Mouse (Mus musculus) heart, postnatal 25 days (tissue): Measurements from ENCODE around the gene 1700034I23Rik. TPM values are rescaled to one million over a fixed set of nuclear protein-coding genes. Genes with fewer than 3 reads are reported as not detected.
"Not testable (repeated sequence)": the region's sequence is repeated elsewhere in the genome, so short reads cannot be mapped to it uniquely, and the experiment has no call there.

Source experiments
- DNase-seq: peaks from one replicate; pipeline ENCODE4 v3.0.0; 2022; ENCODE audit warnings: low spot score
- intact Hi-C: fragments of 180-260 bp; cut with DNase I; formaldehyde crosslinking; loops from one replicate; pipeline ENCODE4 v1.15.1; 2025
- total RNA-seq, 2 experiments: library from RNA; stranded (reverse); gene quantifications; 2 replicates each; pipeline ENCODE4 v1.2.3; 2021

Gene 1700034I23Rik
- not detected for total RNA-seq

GRCm38 (mm10) chr3:40902443-40902842 is at the start of gene 1700034I23Rik:
TSS of gene 1700034I23Rik (minus strand) at chr3:40902543.
- intact Hi-C loops, DNase-seq: not testable (repeated sequence)

DNA sequence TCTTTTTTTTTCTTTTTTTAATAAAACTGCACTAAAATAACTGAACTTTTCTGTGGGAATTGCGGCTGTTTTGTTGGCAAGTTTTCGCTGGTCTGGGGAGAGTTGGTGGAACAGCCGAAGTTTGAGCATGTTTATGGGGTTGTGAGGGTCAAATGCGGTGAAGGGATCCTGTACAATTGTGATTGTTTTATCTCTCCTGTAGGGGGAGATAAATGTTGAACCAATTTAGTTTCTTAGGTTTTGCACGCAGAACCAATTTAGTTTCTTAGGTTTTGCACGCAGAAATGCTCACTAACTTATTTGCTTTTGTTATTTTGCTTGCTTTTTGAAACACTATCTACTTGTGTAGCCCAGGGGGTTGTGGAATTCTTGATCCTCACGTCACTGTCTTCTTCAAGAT is 49.0 kb upstream of the 1700034I23Rik start:
- DNase-seq = no peak
- intact Hi-C loops = loop anchor here (5.0 to 10.0 kb wide), 3 partner anchors 204 to 793 kb away; partner anchors contain the start of genes D3Ertd751e and Sclt1

DNA sequence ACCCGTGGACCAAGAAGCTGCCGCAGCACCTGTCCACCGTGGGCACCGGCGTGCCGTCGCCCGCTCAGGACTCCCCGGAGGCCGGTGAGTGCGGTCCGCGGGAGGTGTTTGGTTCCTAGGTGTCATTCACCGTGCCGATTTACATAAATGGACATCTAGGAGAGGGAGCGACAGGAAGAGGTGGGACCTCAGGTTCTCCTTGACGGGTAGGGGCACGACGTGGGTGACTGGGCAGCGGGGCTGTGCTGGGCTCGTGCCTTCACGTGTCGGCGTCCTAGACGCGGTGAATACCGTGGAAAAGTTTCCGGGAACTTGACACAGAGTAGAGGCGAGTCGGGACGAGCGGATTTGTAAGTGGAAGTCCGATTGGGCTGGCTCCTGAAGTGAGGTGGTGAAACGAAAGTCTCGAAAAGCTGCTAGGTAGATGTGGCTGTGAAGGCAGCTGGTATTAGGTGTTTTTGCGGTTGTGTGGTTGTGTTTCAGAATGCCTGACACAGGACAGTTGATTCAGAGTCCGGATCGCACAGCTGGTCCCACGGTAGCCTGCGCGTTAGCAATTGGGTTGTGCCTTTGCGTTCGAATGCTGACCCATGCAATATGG is 48.4 kb upstream of the 1700034I23Rik start:
- peak; percentile 31 for DNase-seq
- intact Hi-C loops = loop anchor here (5.0 to 10.0 kb wide), 3 partner anchors 203 to 794 kb away; partner anchors contain the start of genes D3Ertd751e and Sclt1

GRCm38 (mm10) chr3:40949903-40950600 is 47.7 kb upstream of the 1700034I23Rik start:
- DNase-seq = peak; percentile 13
- intact Hi-C loops = loop anchor here (2.0 to 10.0 kb wide), 5 partner anchors 57 to 795 kb away; partner anchors contain the start of genes D3Ertd751e, Pgrmc2 and Sclt1

GRCm38 (mm10) chr3:40949170-40949902 is 47.0 kb upstream of the 1700034I23Rik start, which contains the start of gene Larp1b:
TSS of gene Larp1b (plus strand) at chr3:40949828.
- intact Hi-C loops = loop anchor here (2.0 to 5.0 kb wide), 2 partner anchors 57 to 133 kb away; partner anchors contain the start of gene Pgrmc2
- DNase-seq = peak; percentile 98

DNA sequence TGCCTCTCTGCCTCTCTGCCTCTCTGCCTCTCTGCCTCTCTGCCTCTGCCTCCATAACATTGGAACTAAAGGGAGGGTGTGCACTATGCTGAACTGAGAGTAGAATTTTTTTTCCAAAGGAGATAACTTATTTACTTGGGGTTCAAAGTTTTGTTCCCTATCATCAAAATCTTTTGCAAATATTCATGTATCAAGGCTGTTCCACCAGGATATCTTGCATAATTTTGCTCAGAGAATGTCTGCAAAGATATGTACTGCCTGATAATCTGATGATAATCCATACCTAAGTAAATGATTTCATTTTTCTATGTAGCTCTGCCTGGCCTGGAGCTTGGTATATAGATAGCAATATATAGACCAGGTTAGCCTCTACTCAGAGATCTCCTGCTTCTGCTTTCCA is 36.7 kb upstream of the 1700034I23Rik start:
- no peak for DNase-seq
- intact Hi-C loops = no loop called here

GRCm38 (mm10) chr3:40938592-40938991 is 36.2 kb upstream of the 1700034I23Rik start:
- intact Hi-C loops = no loop called here
- DNase-seq = no peak

DNA sequence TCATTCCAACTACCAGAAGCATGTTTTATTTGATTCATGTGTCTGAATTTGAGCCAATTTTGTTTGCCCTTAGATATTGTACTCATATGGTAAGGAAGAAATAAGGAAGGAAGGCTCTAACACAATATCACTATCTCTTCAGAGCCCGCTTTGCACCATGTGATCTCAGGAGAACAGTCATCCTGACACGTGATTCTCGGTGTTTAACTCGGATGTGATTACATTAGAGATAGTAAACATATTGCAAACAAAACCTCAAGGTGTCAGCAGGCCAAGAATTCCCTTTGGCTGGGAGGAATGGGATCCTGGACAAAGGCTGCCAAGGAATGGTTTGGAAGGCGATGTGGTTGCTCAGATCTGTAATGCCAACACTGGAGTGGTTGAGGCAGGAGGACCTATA is 35.8 kb upstream of the 1700034I23Rik start:
- no peak for DNase-seq
- intact Hi-C loops = no loop called here

GRCm38 (mm10) chr3:40894336-40894735 is 8.0 kb downstream of the 1700034I23Rik start:
- intact Hi-C loops = loop anchor here (5.0 kb wide), 1 partner anchor 52 kb away; no protein-coding TSS in a partner anchor
- not testable (repeated sequence) for DNase-seq

DNA sequence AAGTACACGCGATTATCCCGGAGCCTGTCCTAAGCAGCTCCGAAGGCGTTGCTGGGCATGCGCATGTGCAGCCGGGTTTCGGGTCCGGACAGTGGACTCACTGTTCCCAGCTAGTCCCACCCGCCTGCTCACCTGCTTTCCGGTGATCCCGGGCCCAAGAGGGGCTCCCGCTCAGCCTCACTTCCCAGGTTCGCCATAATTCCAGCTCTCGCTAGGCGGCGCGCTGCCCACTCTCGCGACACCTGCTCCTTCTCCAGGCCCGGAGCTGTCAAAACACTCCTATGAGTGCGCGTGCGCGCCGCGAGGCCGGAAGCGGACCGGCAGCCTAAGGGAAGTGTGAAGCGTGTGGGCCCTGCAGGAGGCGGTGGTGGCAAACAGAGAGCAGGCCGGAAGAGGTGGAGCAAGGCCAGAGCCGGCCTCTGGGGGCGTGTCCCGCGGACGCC is 8.5 kb downstream of the 1700034I23Rik start:
- intact Hi-C loops = loop anchor here (2.0 to 5.0 kb wide), 2 partner anchors 52 to 55 kb away; partner anchors contain the start of gene Larp1b

GRCm38 (mm10) chr3:40853123-40853738 is 49.1 kb downstream of the 1700034I23Rik start:
- DNase-seq, intact Hi-C loops: not testable (repeated sequence)

More for the DNA sequence above, 8.5 kb downstream of the 1700034I23Rik start:
- DNase-seq = peak; percentile 99

Other genes with a start within 250 kb of the 1700034I23Rik start
- under 1 TPM in 1 of 2 experiments, not detected in 1; 0.11 TPM for gene Slc25a31, start 193.7 kb downstream of the 1700034I23Rik start, total RNA-seq
- 10 to 100 TPM; 45.8 to 60.2 TPM for gene Hspa4l, start 158.0 kb downstream of the 1700034I23Rik start, total RNA-seq
- gene Plk4, start 102.5 kb downstream of the 1700034I23Rik start, total RNA-seq = 1 to 10 TPM; 1.7 to 2.8 TPM
- 10 to 100 TPM; 13.5 to 16.0 TPM for gene Mfsd8, start 55.7 kb downstream of the 1700034I23Rik start, total RNA-seq
- 10 to 100 TPM; 93.0 to 98.8 TPM for gene Abhd18, start 55.6 kb downstream of the 1700034I23Rik start, total RNA-seq
- gene Larp1b, start 47.3 kb upstream of the 1700034I23Rik start, total RNA-seq = 10 to 100 TPM; 70.7 to 75.7 TPM
- 10 to 100 TPM; 27.5 to 30.1 TPM for gene Pgrmc2, start 180.5 kb upstream of the 1700034I23Rik start, total RNA-seq